Mouse (Mus musculus) skeletal muscle tissue, adult 2 months (tissue): ENCODE data around the gene Gm6401.
"Not testable (repeated sequence)": the region's sequence is repeated elsewhere in the genome, so short reads cannot be mapped to it uniquely, and the experiment has no call there.

ENCODE experiments used
- DNase-seq: peaks from one replicate; pipeline ENCODE4 v3.0.0-alpha.2; 2012; ENCODE audit warnings: low read depth, low spot score

Gm6401 gene

DNA sequence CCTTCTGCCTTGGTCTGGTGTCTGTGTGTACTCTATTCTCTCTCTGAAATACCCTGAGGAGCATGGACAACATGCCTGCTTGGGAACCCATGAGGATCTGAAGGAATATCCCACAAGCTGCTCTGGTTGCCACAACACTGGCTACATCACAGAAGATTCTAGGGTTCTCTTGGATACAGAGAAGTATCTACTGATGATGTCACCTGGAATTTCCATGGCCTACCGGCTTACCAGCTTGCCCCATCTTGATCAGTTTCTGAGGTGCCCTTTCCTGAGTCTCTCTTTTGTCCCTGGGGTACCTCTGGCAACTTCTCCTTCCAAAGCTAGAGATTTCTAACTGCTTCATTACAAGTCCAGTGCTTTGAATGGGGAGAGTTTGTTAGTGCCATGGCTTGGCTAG is at the start of gene Gm6401:
Gene Gm6401, minus strand, starts transcription at position 101 of the 400 bp plus-strand sequence.
- not testable (repeated sequence) for DNase-seq

DNA sequence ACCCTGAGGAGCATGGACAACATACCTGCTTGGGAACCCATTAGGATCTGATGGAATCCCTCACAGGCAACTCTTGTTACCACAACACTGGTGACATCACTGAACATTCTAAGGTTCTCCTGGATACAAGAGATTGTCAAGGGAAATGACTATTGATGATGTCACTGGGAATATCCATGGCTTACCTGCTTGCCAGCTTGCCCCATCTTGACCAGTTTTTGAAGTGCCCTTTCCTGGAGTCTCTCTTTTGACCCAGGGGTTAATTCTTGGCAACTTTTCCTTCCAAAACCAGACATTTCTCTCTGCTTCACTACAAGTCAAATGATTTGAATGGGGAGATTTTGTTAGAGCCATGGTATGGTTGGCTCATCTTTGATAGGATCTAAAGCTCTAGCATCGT is 15.5 kb upstream of the Gm6401 start, which contains the start of gene Gm3543:
Gene Gm3543, minus strand, starts transcription at position 101 of the 400 bp plus-strand sequence.
- not testable (repeated sequence) for DNase-seq

DNA sequence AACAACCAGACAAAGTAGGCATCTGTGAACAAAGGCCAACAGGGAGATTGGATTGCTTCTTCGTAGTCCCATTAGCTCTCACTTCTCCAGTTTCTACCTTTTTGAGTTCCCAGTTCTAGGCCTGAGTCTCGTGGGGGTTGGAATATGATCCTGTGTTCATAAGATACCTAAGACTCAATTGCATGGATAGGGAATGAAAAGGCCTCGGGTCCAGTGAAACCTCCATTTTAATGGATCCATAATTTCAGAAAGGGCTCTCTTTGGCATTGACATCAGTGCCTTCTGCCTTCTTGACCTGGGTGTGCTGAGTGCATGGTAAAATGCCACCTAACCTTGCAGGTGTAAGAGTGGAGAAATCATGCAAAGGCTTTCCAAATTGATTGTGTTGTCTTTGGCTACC is 869 bp upstream of the Gm6401 start:
- DNase-seq: not testable (repeated sequence)

DNA sequence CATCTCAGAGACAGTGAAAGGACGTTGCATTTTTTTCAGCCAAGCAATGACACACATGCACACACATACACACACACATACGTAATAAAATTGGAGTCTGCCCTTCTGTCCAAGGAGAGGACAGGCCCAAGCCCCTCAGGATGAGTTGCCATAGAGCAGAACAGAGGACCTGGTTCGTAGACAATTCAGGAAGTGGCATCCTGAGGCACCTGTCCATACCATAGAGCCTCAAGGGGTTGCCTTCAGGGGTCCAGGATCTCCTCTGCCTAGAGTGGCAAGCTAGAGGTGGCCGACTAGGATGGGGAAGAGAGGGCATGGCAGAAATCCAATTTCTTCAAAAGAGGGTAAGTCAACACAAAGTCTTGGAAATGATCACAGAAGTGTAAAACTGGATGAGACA is 3.6 kb downstream of the Gm6401 start:
- not testable (repeated sequence) for DNase-seq

DNA sequence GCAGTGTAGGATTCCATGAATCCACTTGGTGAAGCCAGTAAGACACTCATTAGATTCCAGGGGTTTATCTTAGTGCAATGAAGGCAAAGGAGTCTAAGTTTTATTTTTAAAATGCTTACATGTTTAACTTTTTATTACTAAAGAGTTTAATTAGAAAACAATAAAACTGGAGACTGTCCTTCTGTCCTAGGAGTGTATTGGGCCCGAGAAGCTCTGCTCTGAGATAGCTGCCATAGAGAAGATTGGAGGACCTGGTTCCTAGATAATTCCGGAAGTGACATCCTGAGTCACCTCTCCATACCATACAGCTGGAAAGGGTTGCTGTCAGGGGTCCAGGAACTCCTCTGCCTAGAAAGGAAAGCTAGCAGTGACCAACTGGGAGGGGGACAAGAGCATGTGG is 24.0 kb downstream of the Gm6401 start, which contains the start of gene 1700024B05Rik:
Gene 1700024B05Rik, plus strand, starts transcription at position 301 of the 400 bp plus-strand sequence.
- not testable (repeated sequence) for DNase-seq

DNA sequence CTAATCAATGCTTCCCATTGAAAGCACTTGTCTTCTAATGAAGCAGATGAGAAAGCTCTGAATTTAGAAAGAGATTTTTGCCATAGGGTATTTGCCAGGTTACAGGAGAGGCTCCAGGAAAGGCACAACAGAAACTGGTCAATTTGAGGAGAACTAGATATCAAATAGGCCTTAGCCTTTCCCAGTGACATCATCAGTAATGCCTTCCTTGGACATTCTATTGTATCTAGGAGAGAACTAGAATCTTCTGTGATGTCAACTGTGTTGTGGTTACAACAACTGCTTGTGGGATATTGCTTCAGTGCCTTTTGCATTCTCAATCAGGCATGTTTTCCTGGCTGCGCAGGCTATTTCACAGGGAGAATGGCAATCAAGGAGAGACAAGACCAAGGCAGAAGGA is 43.1 kb downstream of the Gm6401 start, which contains the start of gene 1700049E17Rik1:
Gene 1700049E17Rik1, plus strand, starts transcription at position 301 of the 400 bp plus-strand sequence.
- DNase-seq: not testable (repeated sequence)
